Mouse (Mus musculus) R1 (cell line): ENCODE data around the gene Slc8b1.

Experiments
- DNase-seq: peaks from one replicate; pipeline ENCODE4 v3.0.0-alpha.2; 2018; ENCODE audit warnings: low read depth, low spot score

The Slc8b1 gene

GRCm38 (mm10) chr5:120567253-120567701 is 56.3 kb downstream of the Slc8b1 start:
- DNase-seq, result no peak

GRCm38 (mm10) chr5:120567761-120568211 is 56.8 kb downstream of the Slc8b1 start:
- DNase-seq, result no peak

- no peak for DNase-seq
Observed at GRCm38 (mm10) chr5:120568336-120568768, 57.4 kb downstream of the Slc8b1 start.

GRCm38 (mm10) chr5:120568964-120569363 is 58.0 kb downstream of the Slc8b1 start:
- DNase-seq, result no peak

- no peak for DNase-seq
Observed at GRCm38 (mm10) chr5:120569791-120570190, 58.8 kb downstream of the Slc8b1 start.

- DNase-seq, result no peak
Observed at GRCm38 (mm10) chr5:120570289-120570897, 59.4 kb downstream of the Slc8b1 start.

GRCm38 (mm10) chr5:120571056-120571740 is 60.2 kb downstream of the Slc8b1 start:
- DNase-seq, result no peak

- DNase-seq, result no peak
Observed at GRCm38 (mm10) chr5:120574469-120575063, 63.6 kb downstream of the Slc8b1 start.

GRCm38 (mm10) chr5:120576781-120577301 is 65.9 kb downstream of the Slc8b1 start:
- DNase-seq, result peak; percentile 36

- no peak for DNase-seq
Observed at GRCm38 (mm10) chr5:120577935-120578441, 67.0 kb downstream of the Slc8b1 start.

GRCm38 (mm10) chr5:120578504-120579081 is 67.6 kb downstream of the Slc8b1 start:
- peak; percentile 20 for DNase-seq

GRCm38 (mm10) chr5:120579211-120579897 is 68.4 kb downstream of the Slc8b1 start:
- peak; percentile 35 for DNase-seq

- no peak for DNase-seq
Observed at GRCm38 (mm10) chr5:120579898-120580626, 69.1 kb downstream of the Slc8b1 start.

GRCm38 (mm10) chr5:120582002-120582401 is 71.0 kb downstream of the Slc8b1 start:
- peak; percentile 33 for DNase-seq

- no peak for DNase-seq
Observed at GRCm38 (mm10) chr5:120583511-120583910, 72.5 kb downstream of the Slc8b1 start.
